Mouse (Mus musculus) WW6 (cell line): Measurements from ENCODE around the gene Nop16.

Source experiments
- DNase-seq: peaks from one replicate; pipeline ENCODE4 v3.0.0-alpha.2; 2013; ENCODE audit warnings: low read depth, low spot score

Gene Nop16

DNA sequence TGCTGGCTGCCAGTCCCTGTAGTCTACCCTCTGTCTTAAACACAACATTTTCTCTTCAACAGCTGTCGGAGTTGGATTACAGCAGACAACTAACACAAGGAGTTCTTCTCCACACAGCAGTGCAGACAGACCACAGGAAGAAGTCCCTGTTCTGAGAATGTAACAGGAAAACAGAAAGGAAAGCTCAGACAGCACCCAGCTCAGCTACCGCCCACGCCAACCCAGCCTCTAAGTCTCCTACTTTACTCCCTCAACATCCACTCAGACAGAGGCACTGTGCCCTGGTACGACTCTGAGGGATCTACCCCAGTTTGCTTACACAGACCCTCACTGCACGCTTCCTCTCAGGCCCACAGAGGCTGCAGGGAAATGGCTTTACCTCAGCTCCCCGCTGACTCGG is 29.3 kb downstream of the Nop16 start:
- no peak for DNase-seq

DNA sequence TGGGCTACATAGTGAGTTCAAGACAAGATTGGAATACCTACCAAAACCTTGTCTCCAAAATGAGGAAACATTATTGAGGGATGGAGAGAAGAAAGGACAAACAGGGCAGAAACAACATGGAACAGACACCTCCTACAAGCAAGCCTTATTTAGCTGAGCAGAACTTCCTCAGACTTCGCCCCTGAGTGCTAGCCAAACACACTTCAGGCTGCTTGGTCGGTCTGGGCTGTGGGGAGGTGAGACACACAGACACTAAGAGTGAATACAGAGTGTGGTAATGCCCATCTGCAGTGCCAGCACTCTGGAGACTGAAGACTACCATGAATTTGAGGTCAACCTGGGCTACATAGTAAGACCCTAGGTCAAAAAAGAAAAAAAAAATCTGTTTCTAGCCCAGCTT is 30.2 kb downstream of the Nop16 start:
- no peak for DNase-seq

DNA sequence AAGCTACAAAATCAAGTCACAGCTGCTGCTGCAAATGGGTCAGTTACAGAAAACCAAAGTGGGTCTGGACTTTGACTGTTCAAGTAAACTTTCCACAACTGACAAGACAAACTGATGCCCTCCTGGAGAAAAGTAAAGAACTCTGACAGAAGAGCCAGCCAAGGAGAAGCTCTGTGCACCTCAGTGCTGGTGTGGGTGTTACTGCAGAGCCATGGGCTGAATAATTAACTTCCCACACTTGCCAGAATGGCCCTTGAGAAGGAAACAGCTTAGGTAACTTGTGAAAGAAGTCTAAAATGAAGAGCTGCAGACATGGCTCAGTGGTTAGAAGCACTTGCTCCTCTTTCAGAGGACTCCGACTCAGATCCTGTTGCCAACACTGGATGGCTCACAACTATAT is 32.2 kb downstream of the Nop16 start:
- no peak for DNase-seq

DNA sequence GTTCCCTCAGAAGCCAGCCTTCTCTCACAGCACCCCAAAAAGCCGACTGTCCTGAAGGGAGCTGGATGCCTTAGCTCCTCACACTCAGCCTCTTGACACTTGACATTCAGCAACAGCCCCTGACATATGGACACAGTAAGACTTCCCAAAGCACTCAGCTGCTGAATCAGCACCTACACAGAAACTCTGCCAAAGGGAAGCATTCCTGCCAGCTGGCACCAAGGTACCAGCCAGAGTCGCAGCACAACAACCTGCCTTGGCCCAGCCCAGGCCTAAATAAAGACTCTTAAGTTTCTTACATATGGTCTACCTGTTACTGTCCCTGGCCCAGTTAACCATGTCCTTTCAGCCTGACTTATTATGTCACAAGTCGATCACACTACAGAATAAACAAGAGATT is 33.1 kb downstream of the Nop16 start:
- DNase-seq = no peak

DNA sequence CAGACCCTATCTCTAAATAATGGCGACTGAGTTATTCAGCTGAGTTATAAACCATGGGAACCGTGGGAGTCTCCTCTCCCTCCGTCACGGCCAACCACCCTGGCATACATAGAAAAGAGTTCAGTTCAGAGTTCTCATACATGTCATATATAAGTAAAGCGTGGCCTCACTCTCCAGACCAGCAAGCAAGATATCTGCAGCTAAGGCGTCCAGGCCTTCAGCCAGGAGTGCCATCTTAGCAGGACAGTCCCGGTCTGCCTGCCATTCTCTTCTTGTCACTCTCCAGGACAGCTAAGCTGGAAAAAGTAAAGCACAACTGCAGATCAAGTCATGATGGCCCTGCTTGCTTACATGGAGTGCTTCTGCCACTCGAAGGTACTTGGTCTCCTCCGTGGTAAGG is 33.7 kb downstream of the Nop16 start:
- no peak for DNase-seq

DNA sequence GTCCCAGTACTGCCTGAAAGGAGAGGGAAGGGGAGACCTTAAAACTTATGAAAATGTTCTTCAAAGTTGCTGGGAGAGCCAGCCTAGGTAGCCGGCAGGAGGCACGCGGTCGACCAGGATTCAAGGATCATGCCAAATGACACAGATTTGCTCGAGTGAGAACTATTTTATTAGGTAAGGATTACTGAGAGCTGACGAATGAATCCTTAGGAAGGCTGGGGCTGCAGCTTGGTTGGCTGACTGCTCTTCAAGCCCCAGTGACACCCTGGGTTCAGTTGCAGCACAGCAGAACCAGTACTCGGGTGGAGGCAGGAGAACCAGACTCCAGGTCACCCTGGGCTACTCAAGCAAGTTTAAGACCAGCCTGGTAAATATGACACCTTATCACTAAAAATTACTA is 41.9 kb downstream of the Nop16 start:
- DNase-seq = no peak
